Mouse (Mus musculus) ES-Bruce4 (cell line): ENCODE measurements at regions not wholly inside any gene's neighbourhood (a gene's known extent, or its start where the extent isn't known, plus 50 kb on each side); places are given as distances from the start of the nearest gene placed in this dataset.

Source experiments
- CTCF ChIP-seq: IDR thresholded peaks from one replicate; pipeline ENCODE4 v1.8.1; 2011; ENCODE audit warnings: low read depth, low read length
- POLR2A ChIP-seq: IDR thresholded peaks from one replicate; pipeline ENCODE4 v1.8.1; 2011; ENCODE audit warnings: low read length; ENCODE audit not compliant: insufficient read depth

DNA sequence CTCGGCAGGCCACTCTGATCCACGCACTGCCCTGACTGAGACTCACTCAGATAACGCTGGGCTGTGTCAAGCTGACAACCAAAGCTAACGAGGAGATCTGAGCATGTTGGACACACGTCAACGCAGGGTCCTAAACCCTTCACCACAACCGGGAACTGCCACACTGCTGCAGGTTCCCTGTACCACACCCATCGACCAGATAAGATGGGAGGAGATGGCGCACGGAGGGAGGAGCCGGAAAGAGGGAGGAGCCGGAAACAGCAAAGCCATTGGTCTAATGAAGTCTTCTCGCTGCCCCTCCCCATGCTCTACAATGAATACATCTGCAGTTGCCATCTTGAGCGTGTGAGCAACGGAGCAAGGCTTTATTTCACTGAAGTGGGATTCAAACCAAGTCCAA is 182.9 kb upstream of the Rpl38 start:
- TF ChIP-seq CTCF (no peak), POLR2A (peak; percentile 39)
